Mouse (Mus musculus): Measurements from ENCODE around the gene Arrdc5. TPM values are rescaled to one million over a fixed set of nuclear protein-coding genes. Genes with fewer than 3 reads are reported as not detected.

The Arrdc5 gene
- not detected in 2 replicates for polyA plus RNA-seq (2021; fragmentation: Nextera tagmentation)
- long read RNA-seq, experiment 1: 0 reads
- long read RNA-seq, experiment 2: 0 reads

DNA sequence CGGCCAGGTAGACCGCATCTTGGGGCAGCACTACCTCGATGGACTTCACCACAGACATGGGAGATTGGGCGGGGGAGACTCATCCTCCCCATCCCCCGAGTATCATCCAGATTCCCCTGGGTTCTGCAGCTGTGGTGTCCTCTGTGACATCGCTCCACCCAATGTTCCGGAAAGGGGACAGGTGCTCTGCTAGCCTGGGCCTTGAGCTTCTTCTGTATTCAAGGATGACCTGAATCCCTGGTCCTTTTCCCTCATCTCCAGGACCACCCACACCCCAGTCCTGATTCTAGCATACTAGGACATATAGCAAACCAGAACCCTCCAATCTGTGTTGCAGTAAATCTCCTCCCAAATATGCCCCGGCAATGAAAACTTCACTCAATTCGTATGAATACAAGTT is at the start of gene Arrdc5:
Arrdc5 (minus strand) TSS at position 101 of the 400 bp plus-strand sequence.

DNA sequence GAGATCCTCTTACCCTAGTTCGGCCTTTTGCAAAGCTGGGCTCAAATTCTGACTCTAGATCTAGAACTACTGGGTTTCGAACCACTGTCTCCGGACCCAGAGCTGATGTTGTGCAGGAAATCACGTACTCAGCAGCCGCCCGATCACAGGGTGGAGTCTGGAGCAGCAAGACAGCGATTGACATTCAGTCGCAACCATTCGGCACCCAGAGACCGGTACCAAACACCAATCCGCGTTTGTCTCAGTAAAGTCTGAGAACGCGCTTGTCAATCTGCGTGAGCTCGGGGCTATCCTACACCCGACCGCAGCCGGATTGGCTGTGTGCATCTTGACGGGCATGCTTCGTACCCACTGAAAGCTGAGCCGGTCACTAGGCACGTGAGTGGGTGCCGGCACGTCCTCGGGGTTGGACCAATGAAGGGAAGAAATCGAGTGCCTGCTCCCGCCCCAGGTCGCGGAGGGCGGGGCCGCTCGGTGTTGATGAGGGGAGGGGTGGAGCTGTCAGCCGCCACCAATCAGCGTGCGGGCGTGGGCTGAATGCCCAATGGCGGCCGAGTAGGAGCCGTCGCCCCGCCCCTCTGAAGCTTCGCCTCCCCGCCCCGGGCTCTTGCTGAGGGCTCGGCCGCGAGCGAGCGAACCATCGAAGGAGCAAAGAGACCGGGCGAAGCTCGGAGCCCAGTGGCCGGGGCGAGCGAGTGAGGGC is 25.5 kb upstream of the Arrdc5 start, which contains the start of gene Kdm4b:
Kdm4b (plus strand) TSS at position 613 of the 703 bp plus-strand sequence.

DNA sequence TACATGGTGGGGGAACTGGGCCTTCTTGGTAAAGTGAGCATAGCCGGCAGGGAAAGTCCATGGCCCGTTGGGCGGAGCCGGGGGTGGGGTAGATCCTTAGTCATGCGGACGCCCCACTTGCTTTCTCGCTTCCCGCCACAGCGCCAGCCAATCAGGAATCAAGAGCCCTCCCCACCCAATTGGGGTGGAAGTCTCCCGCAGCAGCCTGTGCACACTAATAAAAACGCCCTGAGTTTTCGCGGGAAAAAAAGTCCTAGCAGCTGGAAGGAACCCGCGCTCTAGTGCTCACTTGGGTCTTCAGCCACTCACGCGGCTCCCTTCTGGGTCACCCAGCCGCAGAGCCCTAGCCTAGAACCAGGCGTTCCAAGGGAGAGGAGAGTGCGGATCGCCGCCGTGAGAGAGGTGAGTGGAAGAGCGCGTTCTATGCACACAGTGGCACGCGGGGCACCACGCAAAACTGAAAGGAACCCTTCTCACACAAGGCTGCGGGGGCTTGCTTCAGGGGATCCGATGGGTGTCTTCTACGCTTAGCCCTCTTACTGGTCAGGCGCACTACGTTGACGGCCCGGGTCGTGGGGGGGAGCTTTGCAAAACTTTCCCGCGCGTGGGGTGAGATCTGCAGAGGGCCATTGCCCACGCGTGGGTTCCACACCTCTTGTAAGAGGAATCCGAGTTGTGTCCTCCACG is 3.2 kb upstream of the Arrdc5 start, which contains the start of gene Uhrf1:
Uhrf1 (plus strand) TSS at position 162 of the 687 bp plus-strand sequence.

DNA sequence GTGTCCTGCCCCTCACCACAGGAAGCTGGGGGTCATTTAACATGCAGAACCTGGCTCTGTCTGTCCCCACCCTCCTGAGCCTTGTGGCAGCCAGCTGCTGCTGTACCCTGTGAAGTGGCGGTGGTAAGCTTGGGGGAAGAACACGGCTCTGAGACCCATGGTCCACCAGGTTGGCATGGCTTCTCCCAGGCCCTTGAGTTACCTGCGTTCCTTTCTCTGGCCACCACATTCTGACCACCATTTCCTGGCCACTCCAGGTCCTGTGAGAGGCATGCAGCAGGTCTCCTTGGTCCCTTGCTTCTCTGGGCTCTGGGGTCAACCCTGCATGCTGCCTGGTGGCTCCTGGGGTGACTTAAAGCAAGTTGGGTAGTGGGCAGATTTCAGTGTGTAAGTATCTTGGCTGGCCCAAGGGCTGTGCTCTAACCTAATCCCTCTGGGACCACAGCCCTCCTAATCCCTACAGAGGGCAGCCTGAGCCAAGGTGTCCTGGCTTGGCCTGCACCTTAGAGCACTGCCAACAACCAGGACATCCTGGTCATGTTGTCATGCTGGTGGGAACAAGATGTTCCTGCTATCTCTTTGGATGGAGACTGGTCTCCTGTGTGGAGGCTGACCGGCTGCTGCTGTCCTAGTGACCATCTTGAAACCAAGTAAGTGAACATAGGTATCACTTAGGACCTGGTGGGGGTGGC is 7.4 kb downstream of the Arrdc5 start, which contains the start of gene Plin3:
Plin3 (minus strand) TSS at position 343 of the 692 bp plus-strand sequence.

DNA sequence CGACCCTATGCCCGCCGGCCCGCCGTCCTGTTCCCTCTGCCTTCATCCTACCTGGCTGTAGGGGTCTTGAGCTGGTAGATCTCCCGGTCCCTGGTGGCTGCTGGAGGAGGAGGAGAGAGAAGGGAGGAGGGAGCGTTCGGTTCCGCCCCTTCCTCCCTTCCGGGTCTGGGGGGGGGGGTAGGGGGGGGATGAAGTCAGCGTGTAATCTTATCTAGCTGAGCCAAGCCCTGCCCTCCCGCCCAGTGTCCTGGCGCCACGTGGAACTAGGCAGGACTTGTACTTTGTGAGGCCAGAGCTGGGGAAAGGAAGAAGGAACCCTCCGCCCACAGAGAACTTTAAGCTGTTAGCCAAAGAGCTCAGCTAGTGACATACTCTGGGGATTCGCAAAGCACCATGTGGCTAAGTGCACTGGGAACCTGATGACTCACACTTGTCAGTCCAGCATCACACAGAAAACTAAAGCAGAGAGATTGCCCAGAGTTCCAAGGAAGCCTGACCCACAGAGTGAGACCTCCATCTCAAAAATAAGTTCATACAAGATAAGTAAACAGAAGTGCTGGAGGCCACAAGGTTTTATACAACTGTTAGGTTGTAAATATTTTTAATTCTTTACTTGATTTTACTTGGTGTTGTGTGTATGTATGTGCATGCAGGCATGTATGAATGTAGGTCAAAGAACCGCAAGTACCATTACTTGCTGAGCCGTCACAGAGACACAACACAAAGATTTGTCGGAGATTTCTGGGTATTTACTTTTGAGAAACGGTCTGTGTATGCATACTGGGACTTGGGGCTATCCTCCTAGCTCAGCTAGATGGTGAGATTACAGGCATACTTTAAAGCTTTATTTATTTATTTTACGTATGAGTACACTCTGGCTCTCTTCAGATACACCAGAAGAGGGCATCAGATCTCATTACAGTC is 23.2 kb downstream of the Arrdc5 start, which contains the start of gene Ticam1:
Ticam1 (minus strand) TSS at position 144 of the 924 bp plus-strand sequence.

DNA sequence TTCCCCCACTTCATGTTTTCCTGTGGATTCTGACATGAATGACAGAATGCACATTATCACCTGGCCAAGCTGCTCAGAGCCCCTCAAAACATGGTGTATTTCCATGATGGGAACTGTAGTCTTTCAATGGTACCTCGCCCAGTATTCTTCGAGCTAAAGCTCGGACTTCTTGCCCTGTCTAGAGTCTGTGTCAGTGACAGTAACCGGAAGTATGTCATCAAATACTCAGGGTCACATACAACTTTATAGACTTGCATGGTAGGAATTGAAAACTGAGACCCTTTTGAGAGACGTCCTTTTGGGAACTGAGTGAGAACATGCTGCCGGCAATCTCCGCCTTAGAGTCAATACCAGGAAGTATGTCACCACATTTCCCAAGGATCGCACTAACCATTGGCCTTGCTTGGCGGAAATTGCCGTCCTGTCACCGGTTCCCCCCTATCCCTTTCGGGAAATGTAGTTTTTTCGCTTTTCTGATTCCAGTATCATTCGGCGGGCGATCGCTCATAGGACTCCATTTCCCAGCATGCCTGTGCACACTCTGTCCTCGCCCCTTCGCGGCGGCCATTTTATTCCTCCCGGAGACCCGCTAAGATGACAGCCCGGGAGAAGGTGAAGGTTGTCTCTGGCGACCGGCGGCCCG is 43.7 kb downstream of the Arrdc5 start, which contains the start of gene Fem1a:
Fem1a (plus strand) TSS at position 572 of the 643 bp plus-strand sequence.

Other genes with a start within 250 kb of the Arrdc5 start
- gene Ubxn6, start 225.3 kb downstream of the Arrdc5 start, polyA plus RNA-seq (2021; fragmentation: Nextera tagmentation): 83.6 and 103 TPM in 2 replicates
- gene Hdgfl2, start 220.7 kb downstream of the Arrdc5 start, polyA plus RNA-seq (2021; fragmentation: Nextera tagmentation): 69.1 and 75.3 TPM in 2 replicates
- 0.04 and 0.28 TPM in 2 replicates for gene Plin4, start 190.5 kb downstream of the Arrdc5 start, polyA plus RNA-seq (2021; fragmentation: Nextera tagmentation)
- gene Plin5, start 182.7 kb downstream of the Arrdc5 start, polyA plus RNA-seq (2021; fragmentation: Nextera tagmentation): 0.95 and 1.1 TPM in 2 replicates
- 2.7 and 5.0 TPM in 2 replicates for gene Lrg1, start 178.3 kb downstream of the Arrdc5 start, polyA plus RNA-seq (2021; fragmentation: Nextera tagmentation)
- gene Sema6b, start 159.9 kb downstream of the Arrdc5 start, polyA plus RNA-seq (2021; fragmentation: Nextera tagmentation): 3.8 and 23.7 TPM in 2 replicates
- gene Tnfaip8l1, start 137.8 kb downstream of the Arrdc5 start, polyA plus RNA-seq (2021; fragmentation: Nextera tagmentation): 10.0 and 10.5 TPM in 2 replicates
- gene Mydgf, start 116.4 kb downstream of the Arrdc5 start, polyA plus RNA-seq (2021; fragmentation: Nextera tagmentation): 73.7 and 82.8 TPM in 2 replicates
- 17.5 and 18.3 TPM in 2 replicates for gene Dpp9, start 81.4 kb downstream of the Arrdc5 start, polyA plus RNA-seq (2021; fragmentation: Nextera tagmentation)
- gene Fem1a, start 43.5 kb downstream of the Arrdc5 start, polyA plus RNA-seq (2021; fragmentation: Nextera tagmentation): 8.6 and 8.9 TPM in 2 replicates
- gene Ticam1, start 23.5 kb downstream of the Arrdc5 start, polyA plus RNA-seq (2021; fragmentation: Nextera tagmentation): 1.8 and 3.6 TPM in 2 replicates
- gene Plin3, start 7.4 kb downstream of the Arrdc5 start, polyA plus RNA-seq (2021; fragmentation: Nextera tagmentation): 8.1 and 8.5 TPM in 2 replicates
- gene Uhrf1, start 3.0 kb upstream of the Arrdc5 start, polyA plus RNA-seq (2021; fragmentation: Nextera tagmentation): 0.33 TPM in 2 replicates
- 19.2 and 22.4 TPM in 2 replicates for gene Kdm4b, start 25.8 kb upstream of the Arrdc5 start, polyA plus RNA-seq (2021; fragmentation: Nextera tagmentation)
- gene Ptprs, start 176.2 kb upstream of the Arrdc5 start, polyA plus RNA-seq (2021; fragmentation: Nextera tagmentation): 125 and 188 TPM in 2 replicates
- not detected in 2 replicates for gene Znrf4, start 212.1 kb upstream of the Arrdc5 start, polyA plus RNA-seq (2021; fragmentation: Nextera tagmentation)